Mouse (Mus musculus) kidney, postnatal 36 days (tissue): ENCODE measurements around the gene Klhl8.
A peak's percentile ranks its signal among the peaks of the same experiment; 100 is the strongest.

Experiments
- DNase-seq, 2 experiments: peaks; one replicate each; pipeline ENCODE4 v3.0.0; 2021 to 2022; ENCODE audit warnings: mixed read lengths in 2 of 2

Gene Klhl8

DNA sequence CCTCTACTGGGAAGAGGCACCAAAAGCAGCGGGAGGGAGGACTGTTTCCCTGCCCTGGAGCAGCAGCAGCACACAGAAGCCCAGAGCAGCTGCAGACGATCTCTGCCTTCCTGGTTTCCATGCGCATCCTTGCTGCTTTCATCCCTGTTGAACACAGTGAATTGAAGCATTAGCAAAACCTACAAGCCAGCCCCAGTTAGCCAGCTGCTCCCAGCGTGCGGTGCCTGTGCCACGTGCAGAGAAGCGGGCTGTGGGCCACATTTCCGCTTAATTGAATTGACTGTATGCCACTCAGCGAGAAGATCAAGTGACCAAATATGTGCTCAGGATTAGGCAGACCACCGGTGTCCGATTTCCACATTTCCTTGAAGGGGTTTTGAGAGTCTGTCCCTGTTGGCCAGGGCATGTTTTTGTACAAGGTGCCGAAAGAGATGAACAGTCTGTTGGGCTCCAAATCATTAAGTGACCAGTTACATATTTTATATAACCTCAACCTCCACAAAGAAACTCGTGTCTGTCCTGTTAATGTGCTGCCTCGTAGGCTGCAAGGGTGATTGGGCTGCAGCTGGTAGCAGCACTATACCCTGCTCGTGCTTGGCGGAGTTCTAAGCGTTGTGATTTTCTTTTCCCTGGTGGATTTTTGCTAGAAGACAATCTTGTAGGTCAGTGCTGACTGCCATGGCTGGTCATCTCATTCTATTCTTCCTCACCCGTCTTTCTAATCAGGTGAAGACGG lies 65.5 kb downstream of the Klhl8 start:
- no peak for DNase-seq

DNA sequence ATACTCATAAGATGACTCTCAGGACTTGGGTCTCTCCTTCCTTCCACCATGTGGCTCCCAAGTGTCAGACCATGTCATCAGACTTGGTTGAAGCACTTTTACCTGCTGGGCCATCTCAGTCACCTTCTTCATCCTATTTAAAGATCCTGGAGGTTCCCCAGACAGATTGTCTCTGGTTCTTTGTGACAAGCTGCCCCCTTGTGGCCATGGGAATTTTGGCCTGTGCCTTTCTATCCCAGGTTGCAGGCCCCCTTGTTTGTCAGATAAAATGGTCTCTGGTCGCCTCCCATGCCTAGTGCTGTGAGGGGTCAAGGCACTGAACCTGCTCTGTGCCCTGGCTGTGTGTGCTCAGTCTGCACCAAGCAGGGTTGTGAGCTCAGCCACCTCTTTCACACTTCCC lies 67.1 kb downstream of the Klhl8 start:
- peak in 1 of 2 experiments; percentile 78 for DNase-seq

DNA sequence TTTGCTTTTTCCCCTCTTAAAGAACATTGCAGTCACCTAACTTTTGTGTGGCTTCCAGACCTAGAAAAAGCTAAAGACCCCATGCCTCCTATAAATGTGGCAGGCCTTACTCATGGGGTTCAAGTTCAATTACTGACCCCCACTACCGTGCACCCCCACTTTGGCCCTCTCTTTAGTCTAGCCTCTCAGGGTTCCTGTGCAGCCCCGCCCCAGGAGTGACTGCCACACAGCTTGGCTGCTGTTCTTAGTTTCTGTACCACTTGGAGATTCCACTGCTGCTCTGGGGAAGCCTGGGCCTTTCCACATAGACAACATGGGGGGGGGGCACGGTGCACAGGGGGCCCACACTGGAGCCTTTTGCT lies 71.8 kb downstream of the Klhl8 start:
- DNase-seq, result no peak

DNA sequence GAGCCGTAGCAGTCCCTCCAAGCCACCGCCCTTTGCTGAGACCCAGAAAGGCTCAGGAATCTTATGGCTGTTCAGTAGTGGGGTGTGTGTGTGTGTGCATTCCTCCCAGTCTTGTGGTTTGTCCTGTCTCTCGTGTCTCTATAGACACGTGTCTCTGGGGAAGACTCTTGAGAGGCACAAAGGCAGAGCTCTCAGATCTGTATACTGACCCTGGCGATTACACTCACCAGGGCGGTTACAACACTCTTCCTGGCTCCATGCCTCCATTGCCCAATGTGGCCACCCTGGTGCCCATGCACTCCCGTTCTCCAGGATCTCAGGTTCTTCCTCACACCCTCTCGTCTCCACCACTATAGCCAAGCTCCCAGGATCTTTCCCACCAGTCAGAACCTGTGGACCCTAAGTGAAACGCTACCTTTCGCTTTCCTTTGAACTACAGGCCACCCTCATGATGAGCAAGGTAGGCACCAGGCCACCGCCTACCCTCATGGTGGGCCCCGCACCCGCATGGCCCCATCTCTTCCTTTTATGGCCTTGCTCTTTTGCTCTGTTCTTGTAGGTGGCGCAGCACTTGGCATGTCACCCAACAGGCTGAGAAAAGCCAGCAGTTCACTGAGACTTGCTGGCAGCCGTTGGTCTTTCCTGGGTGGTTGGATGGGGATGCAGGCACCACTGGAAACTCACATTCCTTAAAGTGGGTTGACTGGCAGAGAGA lies 72.4 kb downstream of the Klhl8 start:
- DNase-seq, result peak in 1 of 2 experiments; percentile 48

DNA sequence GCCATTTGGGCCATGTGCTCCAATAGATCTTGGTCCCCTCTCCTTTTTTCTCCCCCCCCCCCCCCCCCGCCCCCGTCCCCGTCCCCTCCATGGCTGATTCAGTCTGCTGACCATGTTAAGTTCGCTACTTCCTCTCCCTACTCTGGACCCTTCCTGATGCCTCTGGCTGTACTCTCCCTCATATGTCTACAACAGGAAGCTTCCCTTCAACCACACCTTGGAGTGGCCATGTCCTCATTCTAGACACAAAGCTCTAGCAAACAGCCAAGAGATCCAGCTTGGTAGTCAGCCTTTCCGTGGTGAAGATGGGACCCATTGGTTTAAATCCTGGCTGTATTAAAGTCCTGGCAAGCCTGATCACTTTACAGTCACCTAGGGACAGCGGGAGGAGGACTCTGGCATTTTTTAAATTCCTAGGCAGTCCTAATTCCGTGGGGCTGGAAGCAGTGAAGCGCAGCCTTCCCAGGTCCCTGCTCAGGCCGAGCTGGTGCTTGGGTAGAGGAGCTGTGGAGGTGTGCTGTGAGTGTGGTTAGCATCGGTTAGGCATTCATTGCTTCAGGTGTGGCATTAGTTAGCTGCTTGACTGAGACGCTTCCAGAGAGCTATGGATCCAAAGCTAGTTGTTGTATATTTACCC lies 74.8 kb downstream of the Klhl8 start:
- peak; percentile 79 to 87 for DNase-seq

DNA sequence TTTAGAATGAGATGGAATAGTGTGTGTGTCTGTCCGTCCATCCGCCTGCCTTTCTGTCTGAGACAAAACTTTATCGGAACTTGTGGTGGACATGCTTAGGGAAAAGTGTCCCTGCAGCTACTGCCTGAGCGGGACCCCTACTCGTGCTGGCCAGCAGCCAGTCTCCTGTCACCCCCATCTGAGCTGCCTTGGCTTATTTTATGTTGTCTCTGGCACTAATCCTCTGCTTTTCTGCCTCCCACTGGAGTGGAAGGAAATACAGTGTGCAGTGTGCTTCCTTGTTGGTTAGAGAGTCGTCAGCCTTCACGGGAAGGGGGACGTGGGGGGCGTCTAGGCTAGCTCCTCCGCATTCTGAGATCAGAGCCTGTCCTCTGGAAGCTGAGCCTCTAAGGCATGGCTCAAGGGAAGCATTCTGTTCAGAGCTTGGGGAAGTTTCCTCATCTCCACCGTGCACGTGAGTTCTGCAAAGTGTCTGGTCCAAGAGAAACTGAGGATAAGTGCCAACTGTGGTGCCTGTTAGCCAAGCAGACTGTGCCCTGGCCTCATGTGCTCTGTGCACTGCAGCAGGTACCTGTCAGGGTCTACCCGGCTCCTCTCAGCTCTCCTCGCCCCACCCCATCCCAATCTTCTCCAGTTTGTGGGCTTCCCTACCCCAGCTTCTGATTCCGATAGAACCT lies 75.5 kb downstream of the Klhl8 start:
- DNase-seq, result peak; percentile 69 to 74

DNA sequence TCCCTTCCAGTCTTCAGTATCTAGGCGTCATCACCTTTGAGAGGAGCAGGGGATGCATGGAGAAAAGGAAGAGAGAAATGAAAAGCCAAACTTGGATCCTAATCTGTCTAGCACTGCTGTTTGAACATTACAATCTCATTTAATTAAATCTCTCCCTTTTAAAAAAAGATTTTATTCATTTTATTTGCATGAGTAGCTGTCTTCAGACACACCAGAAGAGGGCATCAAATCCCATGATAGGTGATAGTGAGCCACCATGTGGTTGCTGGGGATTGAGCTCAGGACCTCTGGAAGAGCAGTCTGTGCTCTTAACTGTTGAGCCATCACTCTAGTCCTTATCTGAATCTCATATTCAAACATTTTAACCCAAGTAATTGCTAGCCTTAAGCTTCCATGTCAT lies 80.2 kb downstream of the Klhl8 start:
- no peak for DNase-seq

DNA sequence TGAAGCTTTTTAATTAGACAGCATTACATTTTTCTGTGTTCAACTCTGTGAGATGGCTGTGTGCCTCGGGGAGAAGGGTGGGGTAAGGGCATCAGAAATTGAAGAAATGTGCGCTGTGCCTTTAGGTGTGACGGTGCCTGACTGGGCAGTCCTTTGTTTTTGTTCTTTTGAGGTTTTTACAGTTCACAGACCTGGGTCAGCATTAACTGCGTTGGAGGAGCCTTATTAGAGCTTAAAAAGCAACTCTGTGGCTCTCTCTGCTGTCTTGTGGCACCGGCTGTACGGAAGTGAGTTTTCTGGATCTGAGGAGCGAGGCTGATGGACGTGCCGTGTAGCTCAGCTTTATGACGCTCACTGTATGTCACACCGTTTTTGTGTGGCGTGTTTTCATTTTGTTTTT lies 81.9 kb downstream of the Klhl8 start:
- no peak for DNase-seq

DNA sequence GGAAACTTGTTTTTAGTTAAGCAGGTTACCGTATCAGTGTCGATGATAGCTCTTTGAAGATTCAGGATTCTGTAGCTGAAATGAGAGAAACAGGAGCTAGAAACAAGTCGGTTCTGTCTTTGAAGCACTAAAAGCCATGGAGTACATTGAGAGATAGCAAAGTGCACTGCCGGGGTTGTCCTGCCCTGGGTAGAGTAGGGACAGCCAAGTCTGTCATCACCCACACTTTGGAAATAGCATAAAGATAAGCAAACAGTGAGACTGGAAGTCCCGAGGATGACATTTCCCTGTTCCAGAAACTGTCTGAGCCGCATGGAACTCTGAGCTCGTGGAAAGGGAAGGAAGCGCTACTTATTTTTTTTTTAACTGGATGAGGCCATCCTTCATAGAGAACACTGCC lies 82.3 kb downstream of the Klhl8 start:
- DNase-seq, result no peak

DNA sequence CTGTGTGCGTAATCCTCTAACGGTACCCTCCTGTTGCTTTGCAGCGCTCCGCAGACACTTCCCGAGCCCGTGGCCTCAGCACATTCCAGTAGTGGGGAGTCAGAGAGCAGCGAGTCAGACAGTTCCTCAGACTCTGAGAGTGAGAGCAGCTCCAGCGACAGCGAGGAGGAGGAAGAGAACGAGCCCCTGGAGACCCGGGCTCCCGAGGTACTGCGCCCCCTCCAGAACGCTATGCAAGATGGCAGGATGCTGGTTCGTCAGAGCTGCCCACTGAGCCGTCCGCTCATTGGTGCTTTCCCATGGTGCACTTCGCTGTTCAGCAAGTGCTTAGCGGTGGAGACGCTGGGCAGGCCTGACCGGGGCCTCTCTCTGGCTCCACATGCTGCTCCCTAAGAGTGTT lies 82.8 kb downstream of the Klhl8 start:
- DNase-seq, result no peak

DNA sequence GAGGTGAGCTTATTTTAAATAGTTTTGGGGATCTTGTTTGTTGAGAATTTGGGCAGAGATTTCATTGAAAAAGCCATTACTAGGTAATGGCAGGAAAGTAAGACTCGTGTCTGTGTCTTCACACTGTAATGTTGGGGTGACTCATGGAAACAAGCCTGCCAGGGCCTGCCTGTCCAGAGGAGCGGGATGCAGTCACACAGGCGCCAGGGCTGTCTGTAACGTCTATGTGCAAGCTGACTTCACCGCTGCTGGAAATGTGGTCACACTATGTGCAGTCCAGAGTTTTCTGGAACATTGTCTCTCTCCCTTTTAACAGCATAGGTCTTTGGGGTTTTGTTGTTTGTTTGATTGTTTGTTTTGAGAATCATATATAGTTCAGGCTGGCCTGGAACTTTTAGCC lies 88.1 kb downstream of the Klhl8 start:
- no peak for DNase-seq

DNA sequence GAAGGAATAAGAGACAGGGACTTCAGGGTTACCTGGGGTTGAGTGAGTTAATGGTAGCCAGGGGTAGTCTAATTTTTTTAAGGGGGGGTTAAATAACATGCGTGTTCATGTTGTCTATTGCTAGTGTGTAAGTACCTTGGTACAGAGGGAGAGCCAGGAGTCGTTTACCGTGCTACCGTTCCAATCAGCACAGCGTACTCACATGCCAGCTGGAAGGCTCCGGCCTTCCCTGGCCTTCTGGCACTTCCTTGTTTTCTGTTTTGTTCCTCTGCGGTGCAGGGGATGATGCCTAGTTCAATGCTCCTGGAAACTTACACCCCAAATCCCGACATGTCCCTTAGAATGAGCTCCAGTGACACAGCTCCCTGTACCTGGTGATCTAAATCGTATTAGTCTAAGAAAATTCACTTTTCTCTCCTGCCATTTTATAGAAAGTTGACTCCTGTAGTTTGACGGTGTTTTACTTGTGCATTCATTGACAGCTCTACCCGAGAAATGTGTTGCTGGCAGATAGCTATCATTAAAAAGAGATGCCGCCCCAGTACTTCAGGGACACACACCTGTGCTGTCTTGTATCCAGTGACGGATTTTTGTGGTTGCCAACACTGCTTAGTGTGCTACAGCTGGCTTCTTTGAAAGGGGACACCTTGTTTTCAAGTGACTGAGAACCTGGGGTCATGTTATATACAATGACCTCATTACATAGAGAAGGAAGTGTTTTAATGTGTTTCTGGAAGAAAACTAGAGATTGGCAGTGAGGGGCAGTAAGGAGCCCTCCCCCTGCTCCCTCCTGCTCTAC lies 89.4 kb downstream of the Klhl8 start:
- no peak for DNase-seq

DNA sequence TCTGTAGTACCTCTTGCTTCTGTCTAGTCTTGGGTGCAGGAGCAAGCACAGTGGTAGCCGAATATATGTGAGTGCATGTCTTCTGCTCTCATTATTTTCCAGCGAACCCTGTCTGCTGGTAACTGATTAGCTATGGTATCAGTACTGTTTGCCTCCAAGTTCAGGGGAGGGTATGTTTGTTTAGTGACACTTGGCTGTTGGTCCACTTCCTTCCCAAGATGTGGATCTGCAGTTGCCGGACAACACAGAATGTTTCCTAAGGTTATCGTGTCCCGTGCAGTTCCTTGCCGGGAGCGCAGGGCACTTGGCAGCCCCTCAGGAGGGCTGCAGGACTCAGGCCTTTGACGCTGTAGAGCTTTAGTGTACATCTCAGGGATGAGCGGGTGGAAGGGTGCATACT lies 90.0 kb downstream of the Klhl8 start:
- DNase-seq, result peak in 1 of 2 experiments; percentile 48

DNA sequence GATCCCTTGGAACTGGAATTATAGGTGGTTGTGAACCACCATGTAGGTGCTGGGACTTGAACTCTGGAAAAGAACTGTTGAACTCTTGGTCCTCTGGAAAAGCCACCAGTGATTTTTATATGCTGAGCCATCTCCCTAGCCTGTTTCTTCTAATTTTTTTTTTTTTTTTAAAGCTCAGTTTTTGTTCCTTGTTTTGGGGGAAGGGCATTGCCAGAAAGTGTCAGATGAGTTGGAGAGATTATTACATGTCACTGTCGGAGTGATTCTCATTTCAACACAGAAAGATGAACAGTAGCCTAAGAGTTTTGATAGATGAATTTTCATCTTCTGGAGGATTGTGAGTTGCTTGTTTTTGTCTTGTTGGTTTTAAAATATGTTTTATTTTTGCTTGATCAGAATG lies 91.4 kb downstream of the Klhl8 start:
- no peak for DNase-seq

DNA sequence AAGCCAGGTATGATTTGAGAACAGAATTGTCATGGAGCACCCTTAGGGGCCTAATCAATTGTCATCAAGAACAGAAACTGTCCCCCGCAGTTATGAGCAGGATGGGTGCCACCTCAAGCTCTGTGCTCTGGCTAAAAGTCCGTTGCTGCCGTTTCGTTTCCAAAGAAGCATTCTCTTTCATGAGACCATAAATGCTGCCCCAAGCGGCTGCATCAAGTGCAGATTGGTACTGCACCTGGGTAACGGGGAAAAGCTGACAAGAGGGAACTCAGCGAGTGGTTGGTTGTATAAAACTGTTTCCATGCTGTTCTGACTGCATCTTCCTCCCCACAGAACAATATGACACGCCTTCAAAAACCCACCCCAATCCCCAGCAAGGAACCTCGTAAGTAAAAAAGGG lies 92.5 kb downstream of the Klhl8 start:
- no peak for DNase-seq

DNA sequence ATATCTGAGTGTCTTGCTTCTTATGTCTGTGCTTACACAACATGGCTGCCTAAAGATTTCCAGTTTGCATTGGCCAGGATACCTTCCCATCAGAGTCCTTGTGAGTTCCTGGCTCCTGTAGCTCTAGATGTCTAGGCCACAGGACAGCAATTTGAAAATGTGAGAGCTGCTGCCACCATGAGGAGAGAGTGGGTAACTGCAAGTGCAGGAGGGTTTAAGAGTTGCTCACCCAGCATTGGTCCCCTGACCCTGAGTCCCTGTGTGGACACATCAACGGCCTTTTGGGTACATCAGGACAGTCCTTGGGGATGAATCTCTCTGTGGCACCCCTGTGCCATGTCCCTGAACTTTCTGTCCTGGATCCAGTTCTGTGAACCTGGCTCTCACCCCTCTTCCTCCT lies 93.3 kb downstream of the Klhl8 start:
- peak; percentile 80 to 87 for DNase-seq

DNA sequence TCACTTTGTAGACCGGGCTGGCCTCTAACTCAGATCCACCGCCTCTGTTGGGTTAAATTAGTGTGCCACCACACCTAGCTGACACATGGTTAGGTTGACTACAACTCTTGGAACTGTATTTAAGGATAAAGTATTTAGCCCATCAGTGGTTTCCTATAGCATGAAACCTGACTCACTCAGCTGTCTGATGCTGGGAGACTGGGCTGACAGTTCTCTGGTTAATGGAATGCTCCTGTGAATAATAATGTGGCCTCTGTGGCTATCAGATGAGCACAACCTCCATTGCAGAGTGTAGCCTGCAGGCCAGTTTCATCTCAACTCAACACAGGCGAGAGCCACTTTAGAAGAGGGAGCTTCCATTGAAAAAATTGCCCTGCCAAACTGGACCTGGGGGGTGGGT lies 94.3 kb downstream of the Klhl8 start:
- no peak for DNase-seq

DNA sequence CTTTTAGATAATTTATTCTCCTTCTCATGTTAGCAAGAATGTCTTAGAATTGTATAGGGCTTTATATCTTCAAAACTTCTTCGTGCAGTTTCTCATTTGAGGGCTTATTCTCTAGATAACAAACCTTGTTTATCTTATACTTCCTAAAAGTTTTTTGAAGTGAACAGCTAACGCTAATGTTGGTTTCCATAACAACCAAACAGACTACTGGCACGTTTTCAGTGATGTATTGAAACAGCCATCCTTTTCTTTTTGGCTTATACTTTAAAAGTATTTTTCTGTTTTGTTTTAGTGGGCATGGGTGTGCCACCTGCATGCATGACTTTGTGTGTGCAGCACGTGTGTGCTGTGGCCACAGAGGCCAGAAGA lies 95.8 kb downstream of the Klhl8 start:
- no peak for DNase-seq

DNA sequence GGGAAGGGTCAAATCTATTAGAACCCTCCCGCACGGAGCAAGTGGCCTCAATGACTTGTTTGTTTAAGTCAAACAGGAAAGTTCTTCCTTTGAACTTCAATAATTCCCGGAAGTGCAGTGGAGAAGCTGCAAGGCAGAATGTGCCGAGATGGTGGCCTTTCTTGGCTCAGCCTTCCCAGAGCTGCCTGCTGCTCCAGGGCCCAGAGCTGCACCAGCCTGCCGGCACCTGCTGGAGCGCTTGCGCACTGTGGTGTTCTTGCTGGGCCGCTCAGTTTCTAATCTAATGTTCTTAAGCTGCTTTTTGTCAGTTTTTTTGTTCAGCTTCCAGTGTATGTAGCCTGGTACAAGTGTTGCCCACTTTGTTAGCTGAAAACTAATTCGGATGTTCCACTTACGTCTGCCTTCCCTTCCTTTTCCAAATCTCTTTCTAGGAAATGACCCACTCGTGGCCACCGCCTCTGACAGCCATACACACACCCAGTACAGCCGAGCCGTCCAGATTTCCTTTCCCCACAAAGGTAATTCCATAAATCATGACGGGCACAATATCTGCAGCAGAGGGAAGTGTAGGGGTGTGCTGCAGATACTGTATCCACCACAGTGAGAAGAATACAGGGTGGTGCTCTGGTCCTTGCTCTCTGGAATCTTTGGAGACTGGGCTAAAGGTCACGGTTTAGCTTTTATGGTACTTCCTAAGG lies 96.4 kb downstream of the Klhl8 start:
- DNase-seq, result peak; percentile 52

DNA sequence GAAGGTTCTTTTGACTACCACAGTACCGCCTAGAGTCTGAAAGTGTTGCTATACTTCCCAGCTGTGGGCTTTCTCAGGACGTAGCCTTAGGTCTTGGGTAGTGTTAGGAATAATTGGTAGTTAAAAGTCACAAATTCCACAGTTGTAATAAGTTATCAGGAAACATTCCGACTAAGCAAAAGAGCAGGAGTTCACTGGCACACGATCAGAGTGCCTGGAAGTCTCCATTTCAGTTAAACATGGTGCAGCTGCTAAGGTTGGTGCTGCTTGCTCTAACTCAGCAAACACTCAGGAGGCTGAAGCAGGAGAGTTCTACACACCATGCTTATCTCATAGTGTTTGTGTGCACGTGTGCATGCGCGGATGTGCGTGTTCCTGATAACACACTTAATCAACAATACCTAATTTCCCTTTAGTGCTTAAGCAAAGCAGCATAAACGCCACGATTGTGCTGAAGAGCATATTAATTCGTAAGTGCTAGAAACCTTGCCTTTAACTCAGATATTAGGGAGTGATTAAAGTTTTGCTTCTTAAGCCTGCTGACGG lies 97.0 kb downstream of the Klhl8 start:
- DNase-seq, result no peak

DNA sequence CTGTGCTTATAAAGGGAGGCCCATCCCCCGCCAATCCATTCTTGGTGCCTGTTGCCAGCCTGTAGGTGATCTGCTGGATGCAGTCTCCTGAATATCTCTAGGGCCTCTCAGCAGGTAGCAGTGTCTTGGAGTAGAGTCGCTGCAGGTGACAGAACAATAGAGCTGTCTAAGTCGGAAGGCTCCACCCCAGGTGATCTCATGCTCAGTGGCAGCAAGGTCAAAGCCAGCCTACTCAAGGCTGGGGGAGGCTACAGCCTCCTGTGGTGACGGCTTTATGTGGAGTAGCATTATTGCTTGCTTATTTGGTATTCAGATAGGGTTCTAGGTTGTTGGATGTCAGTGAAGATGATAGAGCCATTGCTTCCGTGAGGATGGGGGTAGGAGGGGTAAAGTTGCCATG lies 97.8 kb downstream of the Klhl8 start:
- DNase-seq, result no peak
